In genomic region chr2:166097443-166098291, GRCm38 (mm10) we compare ENCODE assay signal across 9 mouse cellular contexts. TPM values are rescaled to one million over a fixed set of nuclear protein-coding genes. Genes with fewer than 3 reads are reported as not detected.
DNase-seq lines count a peak whose midpoint lies in the region; ATAC-seq lines count a peak whose summit lies in the region.
"Had no signal": no experiment of that assay in that cellular context is flagged by ENCODE, and none has a peak within 500 bp of the region (broad histone marks: within the 10 kb centered on the region; RNA-seq: fewer than 3 reads in every experiment).

No protein-coding gene starts in this region.

- H3K27ac ChIP-seq in forebrain, embryonic 10.5 days = 0 out of 2 replicates have a peak overlapping the region, but pooled peaks have one; percentile 32
- no peak overlapping the region for H3K27ac ChIP-seq in forebrain, embryonic 16.5 days (ENCODE audit: low read length)
- H3K27ac ChIP-seq in hindbrain, embryonic 12.5 days = 0 out of 2 replicates have a peak overlapping the region, but pooled peaks have one; percentile 44
- no peak overlapping the region for H3K27ac ChIP-seq in forebrain, embryonic 11.5 days (ENCODE audit: low read depth, low read length)
- H3K27ac ChIP-seq: limb, embryonic 13.5 days had no signal

- H3K4me2 ChIP-seq in forebrain, embryonic 16.5 days (ENCODE audit: low read length) = no peak overlapping the region
- H3K4me2 ChIP-seq in hindbrain, embryonic 12.5 days (replicated peaks) = no peak overlapping the region
- H3K4me2 ChIP-seq in forebrain, embryonic 11.5 days (ENCODE audit: low read depth, low read length, severe bottlenecking) = no peak overlapping the region
- H3K4me2 ChIP-seq: limb, embryonic 13.5 days had no signal

- no peak overlapping the region for H3K9ac ChIP-seq in forebrain, embryonic 16.5 days (replicated peaks; ENCODE audit: low read depth, low read length)
- no peak overlapping the region for H3K9ac ChIP-seq in hindbrain, embryonic 12.5 days
- no peak overlapping the region for H3K9ac ChIP-seq in forebrain, embryonic 11.5 days (ENCODE audit: low read length)
- H3K9ac ChIP-seq: limb, embryonic 13.5 days had no signal

- DNase-seq in forebrain, embryonic 10.5 days (ENCODE audit: extremely low spot score, low spot score) = no peak
- peak; percentile 79 for DNase-seq in 416B (ENCODE audit: low read depth)
- peak; percentile 67 for DNase-seq in brain, adult 2 months (ENCODE audit: low read depth, low spot score)
- no peak for DNase-seq in forebrain, embryonic 11.5 days (ENCODE audit: low spot score)

- no peaks in the 10 kb centered on the region for H3K4me1 ChIP-seq in forebrain, embryonic 10.5 days
- H3K4me1 ChIP-seq in forebrain, embryonic 16.5 days (replicated peaks; ENCODE audit: control insufficient read depth, insufficient read depth, low read length) = peaks cover 6% of the 10 kb centered on the region; the same call in 1 of the 2 replicates
- H3K4me1 ChIP-seq in hindbrain, embryonic 12.5 days = peaks cover 29% of the 10 kb centered on the region
- no peaks in the 10 kb centered on the region for H3K4me1 ChIP-seq in forebrain, embryonic 11.5 days (replicated peaks; ENCODE audit: control insufficient read depth, insufficient read depth, low read length)

- no peak for ATAC-seq in forebrain, embryonic 16.5 days
- ATAC-seq in hindbrain, embryonic 12.5 days (ENCODE audit: low FRiP score) = no peak
- peak; percentile 69 for ATAC-seq in megakaryocyte progenitor cell, adult 5-6 weeks (replicated peaks; ENCODE audit: poor library complexity)
- ATAC-seq in frontal cortex, adult (ENCODE audit: low TSS enrichment) = no peak
- ATAC-seq in forebrain, embryonic 11.5 days (replicated peaks; ENCODE audit: low FRiP score) = no peak

- WGBS in forebrain, embryonic 10.5 days = 86% methylated on average over 18 of the region's 18 CpGs
- WGBS in forebrain, embryonic 16.5 days = 80% methylated on average over 18 of the region's 18 CpGs
- 81% methylated on average over 18 of the region's 18 CpGs for WGBS in hindbrain, embryonic 12.5 days
- 84% methylated on average over 18 of the region's 18 CpGs for WGBS in forebrain, embryonic 11.5 days

- peaks cover 76% of the 10 kb centered on the region for H3K36me3 ChIP-seq in forebrain, embryonic 10.5 days (replicated peaks)
- H3K36me3 ChIP-seq in forebrain, embryonic 16.5 days (ENCODE audit: control insufficient read depth, insufficient read depth) = no peaks in the 10 kb centered on the region
- peaks cover 25% of the 10 kb centered on the region for H3K36me3 ChIP-seq in hindbrain, embryonic 12.5 days
- no peaks in the 10 kb centered on the region for H3K36me3 ChIP-seq in forebrain, embryonic 11.5 days (ENCODE audit: control insufficient read depth, insufficient read depth, low read length)

- no peaks in the 10 kb centered on the region for H3K27me3 ChIP-seq in forebrain, embryonic 10.5 days (ENCODE audit: poor library complexity, severe bottlenecking)
- H3K27me3 ChIP-seq in forebrain, embryonic 16.5 days (replicated peaks; ENCODE audit: control insufficient read depth, insufficient read depth, low read length) = no peaks in the 10 kb centered on the region
- H3K27me3 ChIP-seq in hindbrain, embryonic 12.5 days = peaks cover 3% of the 10 kb centered on the region; the same call in 1 of the 2 replicates
- H3K27me3 ChIP-seq in forebrain, embryonic 11.5 days (ENCODE audit: control insufficient read depth, insufficient read depth, low read length) = no peaks in the 10 kb centered on the region
- H3K27me3 ChIP-seq: limb, embryonic 13.5 days had no signal

- H3K4me3 ChIP-seq in forebrain, embryonic 10.5 days = no peak overlapping the region
- H3K4me3 ChIP-seq in forebrain, embryonic 16.5 days (replicated peaks; ENCODE audit: low read length) = no peak overlapping the region
- H3K4me3 ChIP-seq in hindbrain, embryonic 12.5 days = no peak overlapping the region
- H3K4me3 ChIP-seq in forebrain, embryonic 11.5 days (ENCODE audit: low read depth, low read length) = no peak overlapping the region
- H3K4me3 ChIP-seq: limb, embryonic 13.5 days had no signal

- no peaks in the 10 kb centered on the region; the same call in 1 of the 2 replicates for H3K9me3 ChIP-seq in forebrain, embryonic 10.5 days
- no peaks in the 10 kb centered on the region for H3K9me3 ChIP-seq in forebrain, embryonic 16.5 days (ENCODE audit: control insufficient read depth, low read length)
- H3K9me3 ChIP-seq in hindbrain, embryonic 12.5 days (replicated peaks) = no peaks in the 10 kb centered on the region
- H3K9me3 ChIP-seq in forebrain, embryonic 11.5 days (ENCODE audit: control insufficient read depth, low read length) = no peaks in the 10 kb centered on the region
- H3K9me3 ChIP-seq: limb, embryonic 13.5 days had no signal

RNA-seq across cellular contexts. Expression of gene Sulf2, which starts 57.8 kb away (rescaled TPM):
- polyA plus RNA-seq in forebrain, embryonic 10.5 days (2016; fragmentation: Nextera tagmentation; extraction: Ambion mirVana) = 71.1 and 73.6 TPM in 2 replicates
- polyA plus RNA-seq in forebrain, embryonic 16.5 days (2015; fragmentation: Nextera tagmentation; extraction: Ambion mirVana) = 28.7 and 37.6 TPM in 2 replicates
- 185 and 186 TPM in 2 replicates for polyA plus RNA-seq in hindbrain, embryonic 12.5 days (2016; fragmentation: Nextera tagmentation; extraction: Ambion mirVana)
- 1.3 and 3.5 TPM in 2 replicates for total RNA-seq in megakaryocyte progenitor cell, adult 5-6 weeks (2015)
- total RNA-seq in megakaryocyte progenitor cell, adult 5-6 weeks (2017) = 0.88 and 1.5 TPM in 2 replicates
- 97.9 and 102 TPM in 2 replicates for polyA plus RNA-seq in forebrain, embryonic 11.5 days (2014; fragmentation: Nextera tagmentation; extraction: Ambion mirVana)

Comparison
In these comparisons a context has a peak if more than half of its experiments do, and no peak if none do; other contexts are left out.
1. H3K27ac ChIP-seq: peak in forebrain, embryonic 10.5 days (single experiment) and hindbrain, embryonic 12.5 days (single experiment); none in forebrain, embryonic 16.5 days (single experiment) and forebrain, embryonic 11.5 days (single experiment).
2. DNase-seq: peak in 416B (single experiment) and brain, adult 2 months (single experiment); none in forebrain, embryonic 10.5 days (single experiment) and forebrain, embryonic 11.5 days (single experiment).